Mouse (Mus musculus) adrenal gland, adult 8-10 months (tissue): Measurements from ENCODE around the gene D17Wsu92e. TPM values are rescaled to one million over a fixed set of nuclear protein-coding genes. Genes with fewer than 3 reads are reported as not detected.
A peak's percentile ranks its signal among the peaks of the same experiment; 100 is the strongest.
"Not testable (repeated sequence)": the region's sequence is repeated elsewhere in the genome, so short reads cannot be mapped to it uniquely, and the experiment has no call there.

Source experiments
- DNase-seq: peaks from one replicate; pipeline ENCODE4 v3.0.0; 2022
- total RNA-seq, 4 experiments: library from RNA; stranded (reverse); gene quantifications; 2 replicates each; pipeline ENCODE4 v1.2.4; 2022

The D17Wsu92e gene
- total RNA-seq: 100 to 1,000 TPM; 149 to 177 (median 165) TPM

DNA sequence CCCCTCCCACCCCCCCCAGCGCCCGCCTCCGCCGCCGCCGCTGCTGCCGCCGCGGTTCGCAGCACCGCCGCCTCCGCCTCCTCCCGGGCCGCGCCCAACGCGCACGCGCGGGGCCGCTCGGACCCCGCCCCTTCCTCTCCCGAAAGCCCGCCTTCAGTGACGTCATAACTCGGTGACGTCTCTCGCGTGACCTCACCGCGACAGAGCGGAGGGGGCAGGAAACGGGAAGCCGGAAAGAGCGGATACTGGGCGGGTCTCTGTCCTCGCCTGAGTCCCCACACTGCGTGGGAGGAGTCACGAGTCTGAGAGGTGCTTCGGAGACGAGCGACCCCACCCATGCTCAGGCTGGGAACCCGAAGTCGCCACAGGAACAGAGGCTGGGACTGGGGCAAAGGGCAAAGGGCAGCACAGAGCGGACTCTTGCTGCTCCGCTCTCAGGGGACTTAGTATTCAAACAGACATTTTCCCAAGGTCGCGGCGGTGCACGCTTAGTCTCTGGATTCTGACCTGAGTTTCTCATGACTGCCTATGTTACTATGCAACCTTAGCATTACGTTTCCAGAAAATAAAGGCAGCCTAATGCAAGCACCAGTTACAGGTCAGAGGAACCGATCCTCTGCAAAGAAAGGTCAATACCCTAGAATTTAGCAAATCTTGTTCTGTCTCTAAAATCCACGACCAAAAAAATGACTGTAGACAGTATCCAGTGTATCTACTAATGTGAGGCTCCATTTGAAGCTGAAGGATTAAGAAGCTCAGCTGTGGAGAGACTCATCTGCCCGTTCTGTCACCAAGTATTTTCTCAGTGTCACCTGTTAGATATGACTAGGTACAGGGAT lies at the start of gene D17Wsu92e:
TSS of gene D17Wsu92e (minus strand) at position 81 of the 839 bp plus-strand sequence.
- peak; percentile 97 for DNase-seq

- DNase-seq: no peak
Observed at GRCm38 (mm10) chr17:27866737-27867136, 46.3 kb upstream of the D17Wsu92e start.

- no peak for DNase-seq
Observed at GRCm38 (mm10) chr17:27865461-27865860, 45.0 kb upstream of the D17Wsu92e start.

GRCm38 (mm10) chr17:27859131-27859530 lies 38.7 kb upstream of the D17Wsu92e start:
- no peak for DNase-seq

DNA sequence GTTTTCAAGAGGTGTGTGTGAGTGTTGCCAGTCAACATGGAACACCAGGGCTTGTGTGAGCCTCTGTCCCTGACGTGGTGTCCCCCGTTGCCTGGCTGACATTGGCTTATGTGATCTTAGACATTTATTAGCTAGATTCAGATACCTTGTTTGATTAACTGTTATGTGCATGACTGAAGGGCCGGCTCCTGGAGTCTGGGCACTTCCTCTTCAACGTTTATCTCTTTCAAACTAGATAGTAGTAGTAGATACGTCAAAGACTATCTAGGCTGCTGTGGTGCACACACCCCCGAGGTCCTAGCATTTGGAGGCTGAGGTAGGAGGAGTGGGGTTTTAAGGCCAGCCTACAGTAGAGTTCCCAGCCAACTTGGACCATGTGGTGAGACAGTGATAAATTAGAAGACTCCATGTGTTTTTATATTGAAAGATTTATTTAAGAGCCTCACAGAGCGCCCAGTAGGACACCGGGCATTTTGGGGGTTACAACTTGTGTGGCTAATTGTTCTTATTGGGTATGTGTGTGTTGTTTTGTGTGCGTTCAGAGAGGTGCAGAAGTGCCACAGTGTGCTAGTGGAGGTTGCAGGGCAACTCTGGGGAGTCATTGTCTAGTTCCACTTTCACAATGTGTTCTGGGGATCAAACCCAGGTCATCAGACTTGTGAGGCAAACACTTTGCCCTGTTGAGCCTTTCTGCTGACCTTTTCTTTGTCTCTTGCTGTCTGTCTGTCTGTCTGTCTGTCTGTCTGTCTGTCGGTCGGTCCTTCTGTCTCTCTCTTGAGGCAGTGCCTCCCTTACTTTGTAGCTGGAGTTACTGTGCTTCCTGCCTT lies 37.4 kb upstream of the D17Wsu92e start:
- no peak for DNase-seq

DNA sequence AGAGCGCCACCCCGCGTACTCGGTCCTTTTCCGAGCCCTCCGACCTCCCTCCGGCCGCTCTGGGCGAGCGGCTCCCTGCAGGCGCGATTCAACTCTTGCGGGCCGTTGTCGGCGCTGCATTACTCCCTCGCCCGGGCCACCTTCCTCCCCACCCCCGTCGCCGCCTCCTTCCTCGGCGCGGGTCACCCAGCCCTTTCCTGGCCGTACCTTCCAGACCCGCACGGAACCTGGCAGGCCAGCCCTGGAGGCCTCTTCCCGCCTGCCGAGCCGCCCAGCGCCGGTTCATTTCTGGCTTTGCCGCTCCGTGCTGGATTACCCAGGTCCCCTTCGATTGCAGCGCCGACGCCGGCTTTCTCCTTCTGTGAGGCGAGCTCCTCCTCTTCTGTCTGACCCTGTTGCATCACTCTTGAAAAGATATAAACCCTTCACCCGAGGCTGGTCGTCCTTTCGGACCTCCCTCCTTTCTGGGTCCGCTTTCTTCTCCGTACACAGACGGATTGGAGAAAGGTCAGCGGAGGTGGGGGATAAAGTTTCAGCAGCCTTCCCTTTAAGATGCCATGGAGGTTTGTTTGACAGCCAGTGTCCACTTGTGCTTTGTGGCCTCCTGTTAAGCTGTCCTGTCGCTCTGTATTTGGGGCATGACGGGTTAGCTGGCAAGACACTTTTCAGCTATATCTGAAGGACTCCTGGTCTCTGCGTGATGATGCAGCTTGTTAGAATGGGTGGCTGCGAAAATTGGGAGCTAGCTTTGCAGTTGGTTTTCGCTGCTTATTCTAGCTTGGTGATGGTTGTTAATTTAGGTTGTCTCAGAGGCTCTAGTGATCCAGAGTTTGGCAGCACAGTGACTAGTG lies 36.6 kb upstream of the D17Wsu92e start:
- peak; percentile 54 for DNase-seq

GRCm38 (mm10) chr17:27856265-27856797 lies 35.9 kb upstream of the D17Wsu92e start, which contains the start of gene Uhrf1bp1:
Gene Uhrf1bp1 (plus strand): TSS chr17:27856441.
- DNase-seq: peak; percentile 63

DNA sequence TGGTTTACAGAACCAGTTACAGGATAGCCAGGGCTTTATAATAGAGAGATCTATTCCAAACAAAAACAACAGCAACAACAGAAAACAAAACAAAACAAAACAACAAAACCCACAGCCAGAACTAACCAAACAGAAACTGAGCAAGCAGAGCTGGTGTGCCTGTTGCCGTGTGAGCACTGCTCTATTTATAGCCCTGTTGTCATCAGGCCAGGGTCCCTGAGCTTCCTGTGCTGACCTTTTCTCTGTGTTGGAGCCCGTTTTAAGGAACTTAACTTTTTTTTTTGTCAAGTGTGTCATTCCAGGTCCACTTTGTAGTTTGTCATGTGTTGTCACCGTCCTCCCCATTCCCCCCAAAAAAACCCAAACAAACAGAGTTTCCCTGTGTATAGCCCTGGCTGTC lies 30.6 kb upstream of the D17Wsu92e start:
- peak; percentile 53 for DNase-seq

DNA sequence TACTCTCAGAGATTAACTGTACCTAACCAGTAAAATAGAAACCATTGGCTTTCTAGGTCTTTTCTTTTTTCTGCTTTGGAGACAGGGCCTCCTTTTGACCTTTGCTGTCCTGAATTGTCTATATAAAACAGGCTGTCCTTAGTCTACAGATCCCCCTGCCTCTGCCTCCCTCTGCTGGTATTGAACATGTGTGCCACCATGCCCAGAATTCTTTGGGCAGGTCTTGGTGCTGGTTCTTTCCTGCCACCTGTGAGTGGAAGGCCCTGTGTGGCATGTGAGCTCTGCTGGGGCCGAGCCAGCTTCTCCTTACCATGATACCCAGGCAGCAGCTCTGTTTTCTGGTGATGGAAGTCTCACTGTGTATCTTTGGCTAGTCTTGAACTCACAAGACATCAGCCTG lies 27.9 kb upstream of the D17Wsu92e start:
- DNase-seq: no peak

- DNase-seq: peak; percentile 97
Observed at GRCm38 (mm10) chr17:27839469-27840252, 19.2 kb upstream of the D17Wsu92e start.

DNA sequence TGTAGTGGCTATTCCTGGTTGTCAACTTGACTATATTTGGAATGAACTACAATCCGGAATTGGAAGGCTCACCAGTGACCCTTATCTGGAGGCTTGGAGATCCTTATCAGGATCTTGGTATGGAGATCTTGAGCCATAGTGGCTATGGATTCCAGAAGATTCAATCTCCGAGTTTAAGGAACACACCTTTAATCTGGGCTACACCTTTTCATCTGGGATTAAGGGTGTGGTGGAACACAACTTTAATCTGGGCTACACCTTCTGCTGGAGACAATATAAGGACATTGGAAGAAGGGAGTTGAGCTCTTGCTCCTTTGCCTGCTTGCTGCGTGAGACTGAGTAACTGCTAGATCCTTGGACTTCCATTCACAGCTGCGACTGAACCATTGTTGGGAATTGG lies 17.4 kb upstream of the D17Wsu92e start, which contains the start of gene Snrpc:
TSS of gene Snrpc (plus strand) at position 301 of the 400 bp plus-strand sequence.
- not testable (repeated sequence) for DNase-seq

DNA sequence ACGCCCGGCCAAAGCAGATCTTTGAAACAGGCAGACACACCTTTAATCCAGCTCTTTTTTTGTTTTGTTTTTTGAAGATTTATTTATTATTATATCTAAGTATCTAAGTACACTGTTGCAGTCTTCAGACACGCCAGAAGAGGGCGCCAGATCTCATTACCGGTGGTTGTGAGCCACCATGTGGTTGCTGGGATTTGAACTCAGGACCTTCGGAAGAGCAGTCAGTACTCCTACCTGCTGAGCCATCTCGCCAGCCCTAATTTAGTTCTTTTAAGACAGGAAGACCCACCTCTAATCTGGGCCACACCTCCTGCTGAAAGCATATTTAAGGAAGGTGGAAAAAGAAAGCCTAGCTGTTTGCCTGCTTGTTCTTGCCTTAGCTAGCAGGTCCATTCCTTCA lies 10.0 kb upstream of the D17Wsu92e start:
- no peak for DNase-seq

- DNase-seq: no peak
Observed at GRCm38 (mm10) chr17:27827511-27827910, 7.1 kb upstream of the D17Wsu92e start.

DNA sequence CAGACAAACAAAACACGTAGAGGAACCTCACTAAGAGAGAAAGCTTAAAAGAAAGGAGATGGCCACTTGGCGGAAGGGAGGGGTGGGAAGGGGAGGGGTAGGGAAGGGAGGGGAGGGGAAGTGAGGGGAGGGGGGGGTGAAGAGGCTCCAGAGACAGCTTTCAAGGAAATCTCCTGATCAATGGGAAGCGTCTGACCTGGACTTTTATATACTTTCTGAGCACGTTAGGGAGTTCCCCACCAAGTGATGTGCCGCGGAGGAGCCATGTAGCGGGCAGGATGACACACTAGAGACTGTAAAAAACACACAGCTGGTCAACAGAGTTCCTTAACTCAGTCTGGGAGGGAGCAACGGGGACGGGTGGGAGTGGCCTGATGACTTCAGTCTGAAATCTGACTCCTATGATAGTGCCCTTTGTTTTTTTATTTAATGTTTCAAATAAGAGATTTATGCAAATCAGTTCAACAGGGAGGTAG lies 6.5 kb upstream of the D17Wsu92e start:
- DNase-seq: peak; percentile 59

- DNase-seq: peak; percentile 87
Observed at GRCm38 (mm10) chr17:27825984-27826905, 5.8 kb upstream of the D17Wsu92e start.

GRCm38 (mm10) chr17:27825539-27825938 lies 5.1 kb upstream of the D17Wsu92e start:
- DNase-seq: no peak

- no peak for DNase-seq
Observed at GRCm38 (mm10) chr17:27824941-27825340, 4.5 kb upstream of the D17Wsu92e start.

- DNase-seq: no peak
Observed at GRCm38 (mm10) chr17:27823142-27823905, 2.9 kb upstream of the D17Wsu92e start.
